Mouse (Mus musculus): ENCODE measurements around the gene Rplp2. TPM values are rescaled to one million over a fixed set of nuclear protein-coding genes. Genes with fewer than 3 reads are reported as not detected.

The Rplp2 gene
- polyA plus RNA-seq, 1 experiment from 2014 or later, result 1,138 TPM

GRCm38 (mm10) chr7:141467230-141468030 is 20.3 kb downstream of the Rplp2 start, which contains the start of gene Cd151:
Cd151 (plus strand) TSS chr7:141467392.
- H3K4me3 ChIP-seq, result peak within 1 kb of the TSS; percentile 81
- H3K27ac ChIP-seq, result peak within 1 kb of the TSS; percentile 92
- peak; percentile 92 for DNase-seq (ENCODE audit: low spot score)
- peaks cover 45% of the 10 kb centered on the region for H3K27me3 ChIP-seq (ENCODE audit: low read depth, poor library complexity, severe bottlenecking)
- WGBS, result under 1% methylated on average over 52 of the region's 52 CpGs
- H3K4me1 ChIP-seq, result peaks cover 76% of the 10 kb centered on the region
- peaks cover 33% of the 10 kb centered on the region for H3K36me3 ChIP-seq
- H3K9me3 ChIP-seq (replicated peaks), result no peaks in the 10 kb centered on the region

GRCm38 (mm10) chr7:141468164-141468521 is 21.0 kb downstream of the Rplp2 start:
- peaks cover 38% of the 10 kb centered on the region for H3K27me3 ChIP-seq (ENCODE audit: low read depth, poor library complexity, severe bottlenecking)
- H3K4me1 ChIP-seq, result peaks cover 69% of the 10 kb centered on the region
- H3K27ac ChIP-seq, result peak overlapping the region; percentile 92
- WGBS, result 20% methylated on average over 5 of the region's 5 CpGs
- peak; percentile 52 for DNase-seq (ENCODE audit: low spot score)
- no peaks in the 10 kb centered on the region for H3K9me3 ChIP-seq (replicated peaks)
- H3K4me3 ChIP-seq, result peak overlapping the region; percentile 81
- H3K36me3 ChIP-seq, result peaks cover 38% of the 10 kb centered on the region

- 26% methylated on average over 8 of the region's 8 CpGs for WGBS
- DNase-seq (ENCODE audit: low spot score), result peak; percentile 57
- peaks cover 69% of the 10 kb centered on the region for H3K4me1 ChIP-seq
Measured at GRCm38 (mm10) chr7:141468522-141469211, 21.5 kb downstream of the Rplp2 start.

DNA sequence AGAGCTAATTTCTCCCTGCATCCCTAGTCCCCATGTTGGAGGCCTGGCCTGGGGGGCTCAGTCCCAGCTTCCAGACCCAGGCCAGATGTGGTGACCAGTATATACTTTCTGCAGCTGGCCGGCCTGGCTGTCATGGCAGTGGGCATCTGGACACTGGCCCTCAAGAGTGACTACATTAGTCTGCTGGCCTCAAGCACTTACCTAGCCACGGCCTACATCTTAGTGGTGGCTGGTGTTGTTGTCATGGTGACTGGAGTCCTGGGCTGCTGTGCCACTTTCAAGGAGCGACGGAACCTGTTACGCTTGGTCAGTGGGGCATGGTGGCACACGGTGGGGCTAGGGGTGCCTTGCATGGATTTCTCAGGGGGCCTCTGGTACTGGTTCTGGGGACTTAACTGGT is 22.2 kb downstream of the Rplp2 start:
- Histone ChIP-seq H3K4me3 (peak overlapping the region; percentile 81), H3K4me1 (peaks cover 69% of the 10 kb centered on the region), H3K27me3 (ENCODE audit: low read depth, poor library complexity, severe bottlenecking) (peaks cover 26% of the 10 kb centered on the region), H3K9me3 (replicated peaks) (no peaks in the 10 kb centered on the region), H3K36me3 (peaks cover 38% of the 10 kb centered on the region), H3K27ac (peak overlapping the region; percentile 92)
- 91% methylated on average over 6 of the region's 6 CpGs for WGBS
- DNase-seq (ENCODE audit: low spot score), result no peak

More at GRCm38 (mm10) chr7:141468522-141469211, 21.5 kb downstream of the Rplp2 start:
- peaks cover 33% of the 10 kb centered on the region for H3K27me3 ChIP-seq (ENCODE audit: low read depth, poor library complexity, severe bottlenecking)
- no peaks in the 10 kb centered on the region for H3K9me3 ChIP-seq (replicated peaks)
- peak overlapping the region; percentile 81 for H3K4me3 ChIP-seq
- peaks cover 38% of the 10 kb centered on the region for H3K36me3 ChIP-seq
- peak overlapping the region; percentile 92 for H3K27ac ChIP-seq

GRCm38 (mm10) chr7:141469901-141470636 is 22.9 kb downstream of the Rplp2 start:
- peak overlapping the region; percentile 92 for H3K27ac ChIP-seq
- peaks cover 64% of the 10 kb centered on the region for H3K4me1 ChIP-seq

GRCm38 (mm10) chr7:141470637-141470944 is 23.4 kb downstream of the Rplp2 start:
- no peak for DNase-seq (ENCODE audit: low spot score)
- Histone ChIP-seq H3K4me3 (no peak overlapping the region), H3K9me3 (replicated peaks) (no peaks in the 10 kb centered on the region), H3K36me3 (peaks cover 38% of the 10 kb centered on the region), H3K27me3 (ENCODE audit: low read depth, poor library complexity, severe bottlenecking) (peaks cover 13% of the 10 kb centered on the region), H3K4me1 (peaks cover 64% of the 10 kb centered on the region), H3K27ac (no peak overlapping the region)
- WGBS, result 93% methylated on average over 10 of the region's 10 CpGs

More at GRCm38 (mm10) chr7:141469901-141470636, 22.9 kb downstream of the Rplp2 start:
- 92% methylated on average over 18 of the region's 18 CpGs for WGBS
- Histone ChIP-seq H3K36me3 (peaks cover 38% of the 10 kb centered on the region), H3K27me3 (ENCODE audit: low read depth, poor library complexity, severe bottlenecking) (peaks cover 19% of the 10 kb centered on the region), H3K9me3 (replicated peaks) (no peaks in the 10 kb centered on the region), H3K4me3 (0 out of 2 replicates have a peak overlapping the region, but pooled peaks have one; percentile 2)
- no peak for DNase-seq (ENCODE audit: low spot score)

GRCm38 (mm10) chr7:141471236-141471635 is 24.1 kb downstream of the Rplp2 start:
- WGBS, result 93% methylated on average over 1 of the region's 1 CpGs
- no peak overlapping the region for H3K4me3 ChIP-seq
- DNase-seq (ENCODE audit: low spot score), result no peak
- H3K4me1 ChIP-seq, result peaks cover 65% of the 10 kb centered on the region
- peaks cover 9% of the 10 kb centered on the region for H3K27me3 ChIP-seq (ENCODE audit: low read depth, poor library complexity, severe bottlenecking)
- H3K9me3 ChIP-seq (replicated peaks), result no peaks in the 10 kb centered on the region
- H3K27ac ChIP-seq, result no peak overlapping the region
- H3K36me3 ChIP-seq, result peaks cover 38% of the 10 kb centered on the region

GRCm38 (mm10) chr7:141472226-141472625 is 25.1 kb downstream of the Rplp2 start:
- Histone ChIP-seq H3K4me1 (peaks cover 66% of the 10 kb centered on the region), H3K27me3 (ENCODE audit: low read depth, poor library complexity, severe bottlenecking) (0 out of 2 replicates have a peak, but pooled peaks cover 4% of the 10 kb centered on the region), H3K36me3 (peaks cover 38% of the 10 kb centered on the region), H3K9me3 (replicated peaks) (no peaks in the 10 kb centered on the region), H3K4me3 (no peak overlapping the region), H3K27ac (no peak overlapping the region)
- DNase-seq (ENCODE audit: low spot score), result no peak
- WGBS, result 91% methylated on average over 6 of the region's 6 CpGs

GRCm38 (mm10) chr7:141472763-141473162 is 25.6 kb downstream of the Rplp2 start:
- H3K27ac ChIP-seq, result no peak overlapping the region
- H3K36me3 ChIP-seq, result peaks cover 38% of the 10 kb centered on the region
- 0 out of 2 replicates have a peak, but pooled peaks cover 4% of the 10 kb centered on the region for H3K27me3 ChIP-seq (ENCODE audit: low read depth, poor library complexity, severe bottlenecking)
- H3K9me3 ChIP-seq (replicated peaks), result no peaks in the 10 kb centered on the region
- H3K4me1 ChIP-seq, result peaks cover 66% of the 10 kb centered on the region
- H3K4me3 ChIP-seq, result no peak overlapping the region
- 88% methylated on average over 6 of the region's 6 CpGs for WGBS
- DNase-seq (ENCODE audit: low spot score), result no peak

GRCm38 (mm10) chr7:141474160-141474559 is 27.0 kb downstream of the Rplp2 start:
- 0 out of 2 replicates have a peak, but pooled peaks cover 4% of the 10 kb centered on the region for H3K27me3 ChIP-seq (ENCODE audit: low read depth, poor library complexity, severe bottlenecking)
- peaks cover 36% of the 10 kb centered on the region for H3K36me3 ChIP-seq
- H3K27ac ChIP-seq, result 0 out of 2 replicates have a peak overlapping the region, but pooled peaks have one; percentile 98
- 10% methylated on average over 5 of the region's 5 CpGs for WGBS
- no peaks in the 10 kb centered on the region for H3K9me3 ChIP-seq (replicated peaks)
- H3K4me3 ChIP-seq, result peak overlapping the region; percentile 86
- no peak for DNase-seq (ENCODE audit: low spot score)
- peaks cover 59% of the 10 kb centered on the region for H3K4me1 ChIP-seq

GRCm38 (mm10) chr7:141475011-141475804 is 28.0 kb downstream of the Rplp2 start, which contains the start of the genes Polr2l and Tspan4:
Polr2l (minus strand) TSS chr7:141475132.
Tspan4 (plus strand) TSS chr7:141475240.
- Histone ChIP-seq H3K27ac (peak within 1 kb of the TSS; percentile 98), H3K27me3 (ENCODE audit: low read depth, poor library complexity, severe bottlenecking) (0 out of 2 replicates have a peak, but pooled peaks cover 4% of the 10 kb centered on the region), H3K4me1 (peaks cover 48% of the 10 kb centered on the region), H3K4me3 (peak within 1 kb of the TSS; percentile 86), H3K9me3 (replicated peaks) (no peaks in the 10 kb centered on the region), H3K36me3 (peaks cover 26% of the 10 kb centered on the region)
- peak; percentile 91 for DNase-seq (ENCODE audit: low spot score)
- under 1% methylated on average over 87 of the region's 87 CpGs for WGBS

DNA sequence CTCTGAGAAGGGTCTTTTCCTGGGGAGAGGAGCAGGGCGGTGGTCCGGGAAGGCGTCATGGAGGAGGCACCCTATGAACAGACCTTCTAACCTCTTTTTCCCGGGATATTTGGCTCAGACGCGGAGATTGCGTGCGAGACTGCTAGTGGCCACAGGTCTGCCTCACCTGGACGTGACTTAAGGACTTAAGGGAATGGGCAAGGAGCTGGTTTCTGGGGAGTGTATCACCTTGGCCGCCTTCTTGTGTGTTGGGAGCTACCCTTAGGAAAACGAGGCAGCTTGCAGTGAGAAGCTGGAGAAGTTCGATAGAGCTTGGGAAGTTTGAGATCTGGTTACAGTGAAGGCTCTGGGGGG is 28.6 kb downstream of the Rplp2 start:
- Histone ChIP-seq H3K36me3 (peaks cover 20% of the 10 kb centered on the region), H3K4me1 (peaks cover 49% of the 10 kb centered on the region), H3K4me3 (peak overlapping the region; percentile 86), H3K27me3 (ENCODE audit: low read depth, poor library complexity, severe bottlenecking) (peaks cover 4% of the 10 kb centered on the region; the same call in 1 of the 2 replicates), H3K27ac (peak overlapping the region; percentile 98), H3K9me3 (replicated peaks) (no peaks in the 10 kb centered on the region)
- 2% methylated on average over 12 of the region's 12 CpGs for WGBS
- DNase-seq (ENCODE audit: low spot score), result no peak
